Mouse (Mus musculus): ENCODE measurements around the gene Smurf1. TPM values are rescaled to one million over a fixed set of nuclear protein-coding genes. Genes with fewer than 3 reads are reported as not detected.

Smurf1 gene
- polyA plus RNA-seq, 1 experiment from 2014 or later, result 32.3 TPM

- Histone ChIP-seq H3K27me3 (ENCODE audit: control insufficient read depth, insufficient read depth, low read depth, low read length) (no peaks in the 10 kb centered on the region), H3K4me2 (ENCODE audit: low read length) (no peak overlapping the region), H3K36me3 (ENCODE audit: control insufficient read depth, insufficient read depth, low read length) (no peaks in the 10 kb centered on the region), H3K4me3 (ENCODE audit: low read depth, low read length) (no peak overlapping the region), H3K4me1 (ENCODE audit: control insufficient read depth, insufficient read depth, low read length) (peaks cover 19% of the 10 kb centered on the region), H3K9me3 (replicated peaks; ENCODE audit: control insufficient read depth, low read length, poor library complexity, severe bottlenecking) (no peaks in the 10 kb centered on the region), H3K9ac (ENCODE audit: low read depth, low read length) (no peak overlapping the region), H3K27ac (ENCODE audit: low read length) (no peak overlapping the region)
- no peak for ATAC-seq
- 60% methylated on average over 7 of the region's 7 CpGs for WGBS
These were observed 51.2 kb downstream of the Smurf1 start for GRCm38 (mm10) chr5:144914433-144914906.

- H3K4me2 ChIP-seq (ENCODE audit: low read length), result no peak overlapping the region
- no peaks in the 10 kb centered on the region for H3K36me3 ChIP-seq (ENCODE audit: control insufficient read depth, insufficient read depth, low read length)
- 82% methylated on average over 16 of the region's 16 CpGs for WGBS
- no peaks in the 10 kb centered on the region for H3K27me3 ChIP-seq (ENCODE audit: control insufficient read depth, insufficient read depth, low read depth, low read length)
- no peak overlapping the region for H3K9ac ChIP-seq (ENCODE audit: low read depth, low read length)
- ATAC-seq, result 0 out of 2 replicates have a peak, but pooled peaks have one; percentile 40
- no peaks in the 10 kb centered on the region for H3K9me3 ChIP-seq (replicated peaks; ENCODE audit: control insufficient read depth, low read length, poor library complexity, severe bottlenecking)
- no peak overlapping the region for H3K4me3 ChIP-seq (ENCODE audit: low read depth, low read length)
- no peak overlapping the region for H3K27ac ChIP-seq (ENCODE audit: low read length)
- H3K4me1 ChIP-seq (ENCODE audit: control insufficient read depth, insufficient read depth, low read length), result peaks cover 19% of the 10 kb centered on the region
These were observed 51.7 kb downstream of the Smurf1 start for GRCm38 (mm10) chr5:144913923-144914322.

- no peaks in the 10 kb centered on the region for H3K36me3 ChIP-seq (ENCODE audit: control insufficient read depth, insufficient read depth, low read length)
- WGBS, result 76% methylated on average over 5 of the region's 5 CpGs
- no peak overlapping the region for H3K27ac ChIP-seq (ENCODE audit: low read length)
- H3K27me3 ChIP-seq (ENCODE audit: control insufficient read depth, insufficient read depth, low read depth, low read length), result no peaks in the 10 kb centered on the region
- peaks cover 15% of the 10 kb centered on the region for H3K4me1 ChIP-seq (ENCODE audit: control insufficient read depth, insufficient read depth, low read length)
- no peaks in the 10 kb centered on the region for H3K9me3 ChIP-seq (replicated peaks; ENCODE audit: control insufficient read depth, low read length, poor library complexity, severe bottlenecking)
- H3K9ac ChIP-seq (ENCODE audit: low read depth, low read length), result no peak overlapping the region
- H3K4me3 ChIP-seq (ENCODE audit: low read depth, low read length), result no peak overlapping the region
- no peak overlapping the region for H3K4me2 ChIP-seq (ENCODE audit: low read length)
- no peak for ATAC-seq
These were observed 52.3 kb downstream of the Smurf1 start for GRCm38 (mm10) chr5:144913361-144913760.

- H3K4me3 ChIP-seq (ENCODE audit: low read depth, low read length), result no peak overlapping the region
- 37% methylated on average over 7 of the region's 7 CpGs for WGBS
- H3K9ac ChIP-seq (ENCODE audit: low read depth, low read length), result no peak overlapping the region
- no peaks in the 10 kb centered on the region for H3K27me3 ChIP-seq (ENCODE audit: control insufficient read depth, insufficient read depth, low read depth, low read length)
- no peak overlapping the region for H3K27ac ChIP-seq (ENCODE audit: low read length)
- H3K4me2 ChIP-seq (ENCODE audit: low read length), result no peak overlapping the region
- H3K4me1 ChIP-seq (ENCODE audit: control insufficient read depth, insufficient read depth, low read length), result peaks cover 15% of the 10 kb centered on the region
- no peak for ATAC-seq
- H3K9me3 ChIP-seq (replicated peaks; ENCODE audit: control insufficient read depth, low read length, poor library complexity, severe bottlenecking), result no peaks in the 10 kb centered on the region
- H3K36me3 ChIP-seq (ENCODE audit: control insufficient read depth, insufficient read depth, low read length), result no peaks in the 10 kb centered on the region
These were observed 52.9 kb downstream of the Smurf1 start for GRCm38 (mm10) chr5:144912519-144913310.

GRCm38 (mm10) chr5:144909521-144909920 lies 56.1 kb downstream of the Smurf1 start:
- H3K27ac ChIP-seq (ENCODE audit: low read length), result no peak overlapping the region
- no peak for ATAC-seq
- no peaks in the 10 kb centered on the region for H3K36me3 ChIP-seq (ENCODE audit: control insufficient read depth, insufficient read depth, low read length)
- H3K27me3 ChIP-seq (ENCODE audit: control insufficient read depth, insufficient read depth, low read depth, low read length), result no peaks in the 10 kb centered on the region
- H3K9ac ChIP-seq (ENCODE audit: low read depth, low read length), result no peak overlapping the region
- 80% methylated on average over 4 of the region's 4 CpGs for WGBS
- no peaks in the 10 kb centered on the region for H3K9me3 ChIP-seq (replicated peaks; ENCODE audit: control insufficient read depth, low read length, poor library complexity, severe bottlenecking)
- H3K4me1 ChIP-seq (ENCODE audit: control insufficient read depth, insufficient read depth, low read length), result peaks cover 7% of the 10 kb centered on the region
- no peak overlapping the region for H3K4me3 ChIP-seq (ENCODE audit: low read depth, low read length)
- no peak overlapping the region for H3K4me2 ChIP-seq (ENCODE audit: low read length)

- Histone ChIP-seq H3K4me1 (ENCODE audit: control insufficient read depth, insufficient read depth, low read length) (no peaks in the 10 kb centered on the region; the same call in 1 of the 2 replicates), H3K27ac (ENCODE audit: low read length) (no peak overlapping the region), H3K36me3 (ENCODE audit: control insufficient read depth, insufficient read depth, low read length) (no peaks in the 10 kb centered on the region), H3K4me2 (ENCODE audit: low read length) (no peak overlapping the region), H3K4me3 (ENCODE audit: low read depth, low read length) (no peak overlapping the region), H3K27me3 (ENCODE audit: control insufficient read depth, insufficient read depth, low read depth, low read length) (no peaks in the 10 kb centered on the region), H3K9me3 (replicated peaks; ENCODE audit: control insufficient read depth, low read length, poor library complexity, severe bottlenecking) (no peaks in the 10 kb centered on the region), H3K9ac (ENCODE audit: low read depth, low read length) (no peak overlapping the region)
- ATAC-seq, result no peak
- 57% methylated on average over 2 of the region's 2 CpGs for WGBS
These were observed 58.1 kb downstream of the Smurf1 start for GRCm38 (mm10) chr5:144907591-144907990.

GRCm38 (mm10) chr5:144904356-144905134 lies 61.1 kb downstream of the Smurf1 start:
- Histone ChIP-seq H3K27me3 (ENCODE audit: control insufficient read depth, insufficient read depth, low read depth, low read length) (no peaks in the 10 kb centered on the region), H3K27ac (ENCODE audit: low read length) (no peak overlapping the region), H3K4me3 (ENCODE audit: low read depth, low read length) (no peak overlapping the region), H3K9me3 (replicated peaks; ENCODE audit: control insufficient read depth, low read length, poor library complexity, severe bottlenecking) (no peaks in the 10 kb centered on the region), H3K9ac (ENCODE audit: low read depth, low read length) (no peak overlapping the region), H3K4me1 (ENCODE audit: control insufficient read depth, insufficient read depth, low read length) (no peaks in the 10 kb centered on the region), H3K4me2 (ENCODE audit: low read length) (no peak overlapping the region), H3K36me3 (ENCODE audit: control insufficient read depth, insufficient read depth, low read length) (peaks cover 7% of the 10 kb centered on the region)
- WGBS, result 85% methylated on average over 12 of the region's 12 CpGs
- no peak for ATAC-seq

GRCm38 (mm10) chr5:144901791-144902190 lies 63.9 kb downstream of the Smurf1 start:
- WGBS, result 65% methylated on average over 10 of the region's 10 CpGs
- ATAC-seq, result no peak
- no peak overlapping the region for H3K27ac ChIP-seq (ENCODE audit: low read length)
- no peaks in the 10 kb centered on the region for H3K27me3 ChIP-seq (ENCODE audit: control insufficient read depth, insufficient read depth, low read depth, low read length)
- no peak overlapping the region for H3K4me3 ChIP-seq (ENCODE audit: low read depth, low read length)
- no peaks in the 10 kb centered on the region for H3K4me1 ChIP-seq (ENCODE audit: control insufficient read depth, insufficient read depth, low read length)
- peaks cover 12% of the 10 kb centered on the region for H3K36me3 ChIP-seq (ENCODE audit: control insufficient read depth, insufficient read depth, low read length)
- H3K9ac ChIP-seq (ENCODE audit: low read depth, low read length), result no peak overlapping the region
- no peak overlapping the region for H3K4me2 ChIP-seq (ENCODE audit: low read length)
- H3K9me3 ChIP-seq (replicated peaks; ENCODE audit: control insufficient read depth, low read length, poor library complexity, severe bottlenecking), result no peaks in the 10 kb centered on the region

- no peak overlapping the region for H3K27ac ChIP-seq (ENCODE audit: low read length)
- no peaks in the 10 kb centered on the region for H3K4me1 ChIP-seq (ENCODE audit: control insufficient read depth, insufficient read depth, low read length)
- no peak overlapping the region for H3K4me2 ChIP-seq (ENCODE audit: low read length)
- ATAC-seq, result no peak
- H3K36me3 ChIP-seq (ENCODE audit: control insufficient read depth, insufficient read depth, low read length), result peaks cover 15% of the 10 kb centered on the region
- H3K27me3 ChIP-seq (ENCODE audit: control insufficient read depth, insufficient read depth, low read depth, low read length), result no peaks in the 10 kb centered on the region
- WGBS, result 78% methylated on average over 7 of the region's 7 CpGs
- no peak overlapping the region for H3K9ac ChIP-seq (ENCODE audit: low read depth, low read length)
- no peak overlapping the region for H3K4me3 ChIP-seq (ENCODE audit: low read depth, low read length)
- no peaks in the 10 kb centered on the region for H3K9me3 ChIP-seq (replicated peaks; ENCODE audit: control insufficient read depth, low read length, poor library complexity, severe bottlenecking)
These were observed 64.6 kb downstream of the Smurf1 start for GRCm38 (mm10) chr5:144901035-144901434.
